Mouse (Mus musculus) thymus, postnatal 0 days (tissue): ENCODE results near the gene Ank2. TPM values are rescaled to one million over a fixed set of nuclear protein-coding genes. Genes with fewer than 3 reads are reported as not detected.

Experiments
- DNase-seq: peaks from one replicate; pipeline ENCODE4 v3.0.0-alpha.2; 2015; ENCODE audit warnings: low spot score
- polyA plus RNA-seq: library from polyadenylated mRNA; unstranded; fragments of >200 nt; fragmentation: Nextera tagmentation; extraction: Ambion mirVana; gene quantifications from 2 replicates; pipeline ENCODE4 v1.2.1, GENCODE M21; 2015

Ank2 gene
- polyA plus RNA-seq, 1 experiment from 2014 or later, result 1.3 TPM

DNA sequence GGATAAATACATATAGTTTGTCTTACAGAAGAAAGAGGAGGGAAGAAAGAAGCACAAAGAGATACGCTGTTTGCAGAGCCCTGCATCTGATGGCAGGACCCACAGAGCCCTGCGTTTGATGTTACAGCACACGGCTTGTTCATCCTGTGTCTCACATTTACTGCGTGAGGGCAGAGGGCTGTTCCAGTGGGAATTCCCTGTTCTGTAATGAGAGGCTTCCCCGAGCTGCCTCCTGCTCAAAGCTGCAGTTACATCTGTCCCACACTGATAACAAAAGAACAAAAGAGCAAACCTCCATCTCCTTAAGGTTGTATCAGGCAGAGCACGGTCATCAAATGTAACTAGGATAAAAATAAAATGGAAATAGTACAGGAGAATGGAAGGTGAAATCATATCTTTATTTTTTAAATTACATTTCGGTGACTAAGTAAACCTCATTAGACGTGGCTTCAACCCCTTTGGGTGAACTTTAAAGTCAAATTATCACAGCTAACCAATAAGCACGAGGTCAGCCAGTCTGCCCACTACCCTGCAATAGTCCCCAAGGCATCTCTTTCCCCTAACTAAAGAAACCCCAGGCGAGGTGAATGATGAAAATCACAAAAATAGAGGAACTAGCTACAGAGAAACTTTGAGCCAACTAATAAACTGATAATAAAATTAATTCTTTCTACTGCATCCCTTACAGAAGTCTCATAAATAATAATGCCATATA lies 255.1 kb downstream of the Ank2 start:
- no peak for DNase-seq

DNA sequence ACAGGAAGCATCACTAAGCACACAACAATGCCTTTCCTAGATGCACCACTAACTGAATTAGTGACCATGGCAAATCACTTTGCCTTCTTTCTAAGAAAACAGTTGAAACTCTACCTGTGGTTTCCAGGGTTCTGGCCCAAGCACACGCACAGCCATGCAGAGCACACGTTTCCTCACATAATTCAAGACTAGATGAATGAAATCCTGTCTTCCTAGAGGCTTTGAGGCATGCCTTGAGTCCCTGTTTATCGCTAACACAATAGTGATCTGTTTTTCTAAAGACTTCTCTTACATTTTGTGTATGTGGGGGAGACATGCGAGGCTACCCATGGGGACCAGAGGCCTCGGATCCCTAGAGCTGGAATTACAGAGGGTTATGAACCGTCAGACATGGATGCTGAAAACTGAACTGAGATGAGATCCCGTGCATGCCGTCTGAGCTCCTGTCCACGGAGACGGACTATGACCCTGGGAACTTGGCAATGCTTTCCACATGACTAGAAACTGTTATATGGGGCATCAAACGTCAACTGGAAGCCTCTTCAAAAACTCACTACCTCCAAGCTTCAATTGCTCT lies 256.8 kb downstream of the Ank2 start:
- no peak for DNase-seq

DNA sequence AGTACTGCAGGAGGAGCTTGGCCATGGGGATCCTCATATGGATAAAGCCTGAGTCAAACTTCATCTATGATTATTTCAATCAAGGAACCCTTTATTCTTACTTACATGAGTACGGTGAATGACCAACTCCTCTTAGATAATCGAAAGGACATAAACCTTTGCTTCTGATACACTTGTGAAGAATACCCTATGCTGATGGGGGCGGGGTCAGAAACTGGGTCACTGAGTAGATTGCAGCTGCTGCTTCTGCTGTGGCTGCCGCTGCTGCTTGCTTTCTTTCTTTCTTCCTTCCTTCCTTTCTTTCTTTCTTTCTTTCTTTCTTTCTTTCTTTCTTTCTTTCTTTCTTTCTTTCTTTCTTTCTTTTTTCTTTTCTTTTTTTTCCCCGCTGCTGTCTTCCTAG lies 263.9 kb downstream of the Ank2 start:
- no peak for DNase-seq

DNA sequence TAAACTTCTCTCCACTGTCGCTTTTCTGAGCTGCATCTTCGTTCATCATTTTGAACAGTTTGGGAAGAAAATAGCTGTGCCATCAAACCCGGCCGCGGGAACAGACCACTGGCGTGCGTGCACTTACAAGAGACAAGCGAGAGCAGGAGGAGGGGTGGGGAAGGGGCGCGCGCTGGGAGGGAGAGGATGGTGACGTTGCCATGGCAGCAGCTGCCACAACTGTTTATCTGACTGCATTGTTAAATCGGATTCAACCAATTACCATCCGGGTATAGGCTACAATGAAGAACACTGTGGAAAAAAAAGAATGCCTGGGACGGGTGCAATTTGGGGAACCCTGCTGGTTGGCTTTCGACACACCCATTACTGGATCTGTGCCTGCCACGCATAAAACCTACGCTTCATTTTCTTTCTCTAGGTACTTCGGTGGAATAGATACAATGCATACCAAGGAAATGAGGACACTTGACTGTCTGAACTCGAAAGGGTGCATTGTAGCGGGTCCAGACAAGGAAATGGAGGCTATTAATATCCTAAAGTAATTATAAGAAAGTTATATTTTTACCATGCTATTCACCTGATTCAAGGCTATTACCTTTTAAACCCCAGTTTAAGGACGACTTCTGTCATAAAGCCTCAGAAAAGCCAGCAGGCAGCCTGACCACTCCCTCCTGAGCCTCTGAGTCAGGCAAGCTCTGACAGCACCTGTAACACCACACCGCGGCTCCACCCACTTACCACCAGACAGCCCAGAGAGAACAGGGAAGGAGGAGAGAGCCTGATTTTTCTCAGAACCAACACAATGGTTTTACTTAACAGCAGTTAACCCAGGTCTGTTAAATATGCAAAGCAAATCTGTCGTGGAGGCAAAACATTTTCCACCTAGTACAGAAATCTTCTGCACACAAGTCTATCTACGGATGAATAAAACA lies 273.1 kb downstream of the Ank2 start:
- no peak for DNase-seq

DNA sequence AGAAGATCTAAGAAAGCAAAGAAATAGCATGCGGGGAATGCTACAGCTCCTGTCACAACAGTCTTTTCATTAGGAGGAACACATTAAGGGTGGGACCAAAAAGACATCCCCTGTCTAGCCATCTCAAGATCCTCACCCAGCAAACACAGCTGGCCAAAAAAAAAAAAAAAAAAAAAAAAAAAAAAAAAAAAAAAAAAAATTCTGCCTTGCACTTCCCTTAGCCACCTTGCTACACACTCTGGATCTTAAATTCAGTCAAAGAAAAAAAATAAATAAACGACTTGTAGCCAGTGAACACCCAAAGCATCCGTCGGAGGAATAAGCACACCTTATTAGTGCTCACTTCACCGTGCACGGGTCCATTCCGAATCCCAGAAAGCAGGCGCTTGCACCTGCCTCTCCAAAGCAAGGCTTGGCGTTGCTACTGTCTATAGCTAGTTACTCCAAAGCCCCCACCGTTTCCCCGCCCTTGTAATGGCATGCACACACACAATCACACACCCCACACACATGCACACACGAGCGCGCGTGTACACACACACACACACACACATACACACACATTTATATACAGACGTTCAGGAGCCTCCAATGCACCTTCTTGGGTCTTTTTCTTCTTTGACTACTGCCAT lies 273.9 kb downstream of the Ank2 start:
- no peak for DNase-seq

DNA sequence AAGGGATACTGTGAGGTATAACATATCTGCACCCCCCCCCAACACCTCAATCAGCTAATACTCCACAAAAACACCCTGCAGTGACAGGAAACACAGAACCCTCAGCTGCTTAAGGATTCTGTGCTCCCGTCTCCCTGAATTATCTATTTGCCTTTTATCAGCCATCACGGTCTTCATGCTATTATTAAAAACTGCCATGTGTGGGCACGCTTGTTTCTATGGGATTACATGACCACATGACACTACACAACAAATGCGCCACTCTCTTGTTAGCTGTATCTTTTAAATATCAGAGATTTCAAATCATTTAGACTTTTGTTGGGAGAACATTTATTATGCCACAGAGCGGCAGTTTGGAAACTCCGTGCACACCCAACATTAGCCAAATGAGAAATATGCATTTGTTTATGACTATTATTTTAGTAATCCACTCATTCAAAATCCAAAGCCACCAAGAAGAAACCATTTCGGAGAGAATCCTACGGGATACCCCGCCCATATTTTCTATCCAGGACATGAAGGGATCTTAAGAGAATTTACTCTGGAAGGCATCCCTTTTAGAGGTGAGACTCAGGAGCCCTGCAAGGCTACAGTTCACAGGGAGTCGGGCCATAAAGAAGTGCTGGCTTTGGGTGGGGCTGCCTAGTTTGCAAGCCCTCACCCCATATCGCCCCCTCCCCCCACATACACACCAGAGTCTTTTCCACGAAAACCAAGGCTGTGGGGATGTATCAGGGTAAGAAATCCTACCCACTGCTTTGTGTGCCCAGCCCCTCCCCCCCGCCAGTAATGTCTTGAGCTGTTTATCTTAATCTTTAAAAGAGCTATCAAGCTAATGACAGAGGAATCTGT lies 274.6 kb downstream of the Ank2 start:
- no peak for DNase-seq

DNA sequence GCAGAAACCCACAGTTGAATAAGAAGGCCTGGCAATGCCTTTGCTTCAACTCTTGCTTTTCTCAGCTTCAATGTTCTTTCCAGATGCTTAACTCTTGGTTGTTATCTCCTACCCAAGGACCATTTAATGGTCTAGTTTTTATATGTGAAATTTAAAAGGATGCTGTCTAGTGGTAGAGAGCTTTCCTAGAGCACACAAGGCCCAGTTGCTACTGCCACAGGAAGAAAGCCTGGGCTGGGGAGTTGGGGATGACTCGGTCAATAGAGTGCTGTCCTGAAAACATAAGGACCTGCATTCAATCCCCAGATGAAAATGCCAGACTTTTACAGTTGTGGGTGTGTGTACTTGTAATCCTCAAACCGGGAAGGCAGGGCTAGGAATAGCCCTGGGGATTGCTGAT lies 277.1 kb downstream of the Ank2 start:
- DNase-seq, result no peak

DNA sequence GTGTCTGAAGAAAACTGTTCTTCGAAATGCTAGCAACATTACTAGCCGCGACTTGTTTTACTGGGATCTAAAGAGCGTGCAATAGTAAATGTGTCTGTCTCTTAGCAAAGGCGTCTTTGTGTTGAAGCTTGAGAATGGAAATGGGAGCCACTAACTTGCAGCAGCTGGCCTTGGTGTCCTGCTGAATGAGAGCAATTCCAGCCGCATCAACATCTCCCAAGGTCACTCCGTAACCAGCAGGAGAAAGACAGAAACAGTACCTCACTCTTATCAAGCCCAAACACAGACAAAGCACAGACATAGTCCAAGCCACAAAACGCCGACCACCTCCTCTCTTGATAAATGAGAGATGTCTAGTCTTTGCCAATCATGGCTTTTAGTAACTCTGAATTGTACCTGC lies 278.3 kb downstream of the Ank2 start:
- no peak for DNase-seq

DNA sequence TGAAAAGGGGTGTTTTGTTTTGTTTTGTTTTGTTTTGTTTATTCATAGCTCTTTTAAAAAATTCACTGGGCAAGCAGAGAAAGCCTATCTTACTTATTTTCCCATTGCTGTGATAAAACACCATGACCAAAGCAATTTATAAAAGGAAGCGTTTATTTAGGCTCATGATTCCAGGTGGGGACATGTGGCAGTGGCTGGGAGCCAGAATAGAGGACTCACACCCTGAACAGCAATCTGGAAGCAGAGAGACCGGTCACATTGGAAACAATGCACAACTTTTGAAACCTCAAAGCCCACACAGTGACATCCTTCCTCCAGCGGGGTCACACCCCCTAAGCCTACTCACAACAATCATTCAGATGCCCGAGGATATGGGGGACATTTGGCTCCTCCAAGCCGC lies 285.6 kb downstream of the Ank2 start:
- DNase-seq, result no peak

DNA sequence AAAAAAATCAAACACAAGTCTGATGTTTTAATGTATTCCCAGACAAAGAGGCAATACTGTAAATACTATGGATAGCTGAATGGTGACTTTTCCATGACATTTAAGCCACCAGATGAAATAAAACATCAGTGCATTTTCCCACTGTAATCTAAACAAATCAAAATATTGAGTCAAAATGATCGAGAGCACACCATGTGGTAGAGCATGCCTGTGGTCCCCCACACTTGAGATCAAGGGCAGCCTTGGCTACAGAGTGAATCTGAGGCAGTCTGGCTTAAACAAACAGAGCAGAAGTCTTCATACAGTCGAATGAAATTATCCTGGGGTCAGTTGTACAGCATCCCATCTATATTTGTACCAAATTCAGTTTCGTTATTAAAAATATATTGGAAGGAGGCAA lies 288.0 kb downstream of the Ank2 start:
- no peak for DNase-seq

DNA sequence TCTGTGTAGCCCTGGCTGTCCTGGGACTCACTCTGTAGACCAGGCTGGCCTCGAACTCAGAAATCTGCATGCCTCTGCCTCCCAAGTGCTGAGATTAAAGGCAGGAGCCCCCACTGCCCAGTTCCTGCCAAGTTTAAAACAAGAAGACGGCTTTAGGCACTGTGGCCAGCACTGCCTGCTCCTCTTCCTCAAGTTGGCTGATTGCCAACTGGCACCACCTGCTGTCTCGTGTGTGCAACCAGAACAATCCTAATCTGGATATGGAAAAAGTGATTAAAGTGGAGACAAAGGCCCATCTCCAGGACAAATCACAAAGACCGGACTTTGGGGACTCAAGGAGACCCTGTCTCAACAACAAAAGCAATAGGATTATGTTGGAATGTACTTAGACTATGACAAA lies 288.6 kb downstream of the Ank2 start:
- DNase-seq, result no peak

DNA sequence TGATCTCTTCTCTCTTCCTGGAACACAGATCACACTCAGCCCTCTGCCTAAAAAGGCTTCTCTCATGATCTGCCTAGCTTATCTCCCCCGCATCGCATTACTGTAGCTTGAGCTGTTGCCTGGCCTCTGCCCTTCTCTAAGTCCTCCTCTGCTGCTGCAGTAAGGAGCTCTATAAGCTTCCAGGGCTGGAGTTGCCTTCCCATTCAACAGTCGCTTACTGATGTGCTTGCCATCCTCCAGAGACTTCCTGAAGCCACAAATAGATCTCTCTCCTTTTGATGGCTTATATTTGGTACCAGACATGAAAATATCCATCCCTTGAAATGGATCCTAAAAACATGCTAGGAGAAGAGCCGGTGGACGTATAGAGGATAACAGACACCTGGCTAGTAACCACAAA lies 290.3 kb downstream of the Ank2 start:
- DNase-seq, result no peak

DNA sequence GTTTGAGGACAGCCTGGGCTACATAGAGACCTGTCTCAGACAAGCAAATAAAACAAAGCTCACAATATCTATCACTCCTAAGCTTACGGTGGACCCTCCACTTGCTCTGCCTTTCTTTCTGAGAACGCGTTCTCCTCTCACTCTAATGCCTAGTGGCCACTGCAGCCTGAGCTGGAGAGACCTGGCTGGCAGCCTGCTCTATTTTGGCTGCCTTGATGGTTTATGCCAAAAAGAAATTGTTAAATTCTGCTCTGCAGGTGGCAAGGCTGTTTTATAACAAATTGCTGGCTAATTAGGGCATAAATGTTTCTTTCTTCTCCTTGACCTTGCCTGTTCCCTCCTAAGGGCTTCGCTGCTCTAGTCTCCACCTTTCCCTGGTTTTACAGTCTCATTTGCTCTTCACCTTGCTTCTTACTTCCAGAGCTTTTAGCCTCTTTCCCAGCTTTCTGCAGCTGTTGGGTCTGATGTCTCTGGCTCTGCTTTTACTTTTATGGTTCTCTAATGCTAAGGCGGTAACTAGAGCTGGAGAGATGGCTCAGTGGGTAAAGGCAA lies 293.2 kb downstream of the Ank2 start:
- DNase-seq, result no peak

DNA sequence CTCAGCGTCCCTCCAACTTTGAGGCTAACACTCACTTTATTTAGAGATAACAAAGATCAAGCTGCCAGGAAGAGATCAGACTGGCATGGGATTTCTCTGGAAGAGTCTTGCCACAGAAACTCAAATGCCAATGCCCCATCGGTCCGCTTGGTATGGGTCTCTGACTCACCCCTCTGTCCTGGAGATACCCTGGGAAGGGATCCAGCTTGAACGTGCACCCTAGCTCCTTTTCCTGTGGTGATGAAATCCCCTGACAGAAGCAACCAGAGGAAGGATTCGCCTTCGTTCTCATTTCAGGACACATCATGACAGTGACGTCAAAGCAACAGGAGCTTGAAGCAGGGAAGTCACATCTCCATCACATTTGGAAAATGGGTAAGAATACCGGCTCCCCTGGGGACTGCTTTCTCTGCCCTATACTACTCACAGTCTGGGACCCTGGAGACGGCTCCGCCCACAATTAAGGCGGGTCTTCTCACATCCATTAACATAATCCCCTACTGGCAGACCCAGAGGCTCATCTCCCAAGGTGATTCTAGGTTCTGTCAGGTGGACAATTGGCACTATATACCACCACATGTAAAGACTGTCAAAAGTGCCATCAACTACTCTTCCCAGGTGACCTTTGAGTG lies 296.6 kb downstream of the Ank2 start:
- DNase-seq, result no peak

DNA sequence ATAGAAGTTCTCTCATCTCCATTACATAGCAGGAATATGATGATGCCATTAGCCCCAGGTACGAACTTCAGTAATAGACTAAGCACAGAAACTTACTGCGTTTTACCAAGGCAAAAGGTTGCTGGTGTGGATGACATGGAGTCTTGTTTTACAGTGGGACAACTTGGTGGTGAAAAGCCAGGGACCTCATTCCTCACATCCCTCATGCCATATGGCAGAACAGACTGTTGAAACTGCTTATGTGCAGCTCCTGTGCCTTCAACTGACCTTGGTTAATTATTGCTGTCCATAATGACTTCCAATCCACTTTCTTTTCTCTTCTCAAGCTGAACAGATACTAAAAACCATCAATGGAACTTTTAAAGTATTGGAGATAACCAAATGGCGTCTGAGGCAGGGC lies 298.4 kb downstream of the Ank2 start:
- DNase-seq, result no peak

DNA sequence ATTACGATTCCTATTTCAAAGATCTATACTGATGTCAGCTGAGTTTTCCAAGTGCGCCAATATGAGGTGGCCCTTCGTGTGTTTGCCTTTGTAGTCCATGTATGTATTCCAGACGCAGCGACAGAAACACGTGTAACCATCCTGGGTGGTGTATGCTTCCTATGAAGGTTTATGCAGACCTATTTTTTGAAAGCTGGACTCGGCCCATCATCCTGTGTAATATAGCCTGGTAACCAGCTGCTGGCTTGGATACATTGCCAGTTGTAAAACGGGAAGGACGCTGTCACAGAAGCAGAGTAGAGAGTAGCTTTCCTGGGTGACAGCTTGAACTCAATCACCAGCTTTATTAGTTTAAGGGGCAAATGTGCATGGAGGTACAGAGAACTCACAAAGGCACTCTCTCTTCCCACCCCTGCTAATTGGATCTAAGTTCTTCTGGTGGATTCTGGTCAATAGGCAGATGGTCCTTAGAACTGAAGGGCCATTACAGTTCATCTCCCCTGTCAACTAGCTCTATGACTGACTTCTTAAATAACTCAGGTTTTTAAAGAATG lies 300.0 kb downstream of the Ank2 start:
- DNase-seq, result no peak

DNA sequence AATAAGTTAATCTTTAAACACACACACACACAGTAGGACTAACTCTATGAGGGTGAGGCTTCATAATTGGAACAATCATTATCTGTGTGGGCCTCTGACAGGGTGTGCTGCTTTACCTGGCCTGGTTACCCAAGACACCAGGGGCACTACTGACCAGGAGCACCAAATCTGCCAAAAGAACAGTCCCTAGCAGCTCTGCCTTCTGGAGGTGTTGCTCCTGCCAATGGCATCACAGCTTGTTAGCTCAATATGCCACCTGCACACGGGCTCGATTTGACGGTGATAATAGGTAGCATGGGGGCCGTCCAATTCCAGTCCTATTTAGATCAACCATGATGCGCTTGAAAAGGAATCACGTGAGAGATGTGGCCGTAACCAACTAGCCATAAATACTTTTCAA lies 300.5 kb downstream of the Ank2 start:
- DNase-seq, result no peak

DNA sequence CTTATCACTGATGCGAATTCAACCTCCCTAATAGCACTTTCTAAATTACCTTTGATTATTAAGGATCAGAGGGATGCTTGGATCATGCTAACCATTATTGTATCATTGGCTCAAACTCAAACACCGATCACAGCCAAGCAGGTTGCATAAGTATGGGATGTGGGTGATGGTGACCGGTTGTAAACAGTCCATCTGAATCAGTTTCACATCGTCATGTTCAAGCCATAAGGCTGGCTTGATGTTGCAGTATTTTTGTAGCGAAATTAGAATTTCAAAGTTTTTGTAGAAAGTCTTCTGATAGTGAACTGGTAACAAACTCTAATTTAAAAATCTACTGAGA lies 310.4 kb downstream of the Ank2 start:
- DNase-seq, result no peak

DNA sequence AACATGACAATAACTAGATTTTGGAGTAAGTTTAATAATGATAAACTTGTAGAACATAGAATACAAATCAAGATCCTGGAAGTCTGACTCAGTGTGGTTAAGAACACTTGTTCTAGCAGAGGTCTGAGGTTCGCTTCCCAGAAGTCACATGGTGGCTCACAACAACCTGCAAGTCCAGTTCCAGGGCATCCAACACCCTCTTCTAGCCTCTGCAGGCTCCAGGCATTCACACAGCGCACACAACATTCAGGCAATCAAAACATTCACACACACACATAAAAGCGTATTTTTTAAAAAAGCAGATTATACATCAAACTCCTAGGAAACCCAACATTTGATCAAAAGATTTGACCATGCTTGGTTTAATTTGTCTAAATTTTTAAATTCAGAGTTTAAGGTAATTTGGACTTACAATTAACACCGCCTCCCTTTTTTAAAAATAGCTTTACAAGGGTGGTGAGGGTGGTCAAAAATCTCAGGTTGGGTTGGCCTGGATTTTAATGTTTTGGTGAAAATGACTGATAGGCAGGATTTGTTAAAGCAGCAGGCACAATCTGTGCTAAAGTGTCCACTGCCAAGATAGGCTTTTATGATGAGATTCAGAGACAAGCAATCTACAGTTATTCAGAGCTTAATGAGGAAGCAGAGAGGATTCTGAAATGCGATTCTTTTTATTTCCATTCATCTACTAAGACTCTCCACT lies 310.9 kb downstream of the Ank2 start:
- no peak for DNase-seq
